Mouse (Mus musculus): ENCODE data around the gene Orc5.

DNA sequence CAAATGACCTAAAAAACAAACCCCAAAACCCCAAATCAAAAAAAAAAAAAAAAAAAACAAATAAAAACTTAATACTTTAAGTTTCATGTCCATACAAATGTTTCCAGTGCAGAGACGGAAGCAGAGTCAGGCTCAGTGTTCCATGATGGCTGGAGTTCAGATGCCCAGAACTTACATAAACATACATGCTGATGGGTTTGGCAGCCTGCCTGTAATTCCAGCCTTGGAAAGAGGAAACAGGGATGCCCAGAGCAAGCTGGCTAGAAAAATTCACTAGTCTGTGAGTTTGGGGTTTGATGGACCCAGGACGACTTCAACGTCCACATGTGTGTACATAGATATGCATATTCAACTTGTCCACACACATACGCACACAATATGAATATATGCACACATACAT is 27.6 kb downstream of the Orc5 start:
- no peak for TF ChIP-seq CTCF (IDR thresholded peaks at IDR 0.05; ENCODE audit: control insufficient read depth, insufficient read depth, insufficient read length)
- TF ChIP-seq MAX (IDR thresholded peaks at IDR 0.05): no peak

Data from C2C12 (cell line).